Mouse (Mus musculus) hindbrain, embryonic 11.5 days (tissue): ENCODE measurements around the gene Mtif3. TPM values are rescaled to one million over a fixed set of nuclear protein-coding genes. Genes with fewer than 3 reads are reported as not detected.
"Not testable (repeated sequence)": the region's sequence is repeated elsewhere in the genome, so short reads cannot be mapped to it uniquely, and the experiment has no call there.

ENCODE experiments used
- ATAC-seq: fragments of 200-750 bp; cut with Nextera tagmentation; 2 replicates; pipeline ENCODE4 v1.8.0; 2017; ENCODE audit warnings: mild to moderate bottlenecking, moderate TSS enrichment, moderate library complexity; ENCODE audit not compliant: low FRiP score
- DNase-seq: peaks from one replicate; pipeline ENCODE4 v3.0.0-alpha.2; 2015; ENCODE audit warnings: low spot score
- H3K27ac ChIP-seq: fragments of 300-500 bp; sonication (generic); 2 replicates; pipeline ENCODE4 v1.5.1; 2014; ENCODE audit warnings: mild to moderate bottlenecking, low read depth, low read length
- H3K27me3 ChIP-seq: fragments of 300-500 bp; sonication (generic); 2 replicates; pipeline ENCODE4 v1.6.1; 2014; ENCODE audit warnings: mild to moderate bottlenecking, low read length, moderate library complexity, mixed read lengths; ENCODE audit not compliant: control insufficient read depth, insufficient read depth
- H3K36me3 ChIP-seq: fragments of 300-500 bp; sonication (generic); 2 replicates; pipeline ENCODE4 v1.6.1; 2014; ENCODE audit warnings: mild to moderate bottlenecking, low read length, moderate library complexity, mixed read lengths; ENCODE audit not compliant: control insufficient read depth, insufficient read depth
- H3K4me1 ChIP-seq: fragments of 300-500 bp; sonication (generic); replicated peaks from 2 replicates; pipeline ENCODE4 v1.6.1; 2014; ENCODE audit warnings: low read length, mixed read lengths; ENCODE audit not compliant: control insufficient read depth, insufficient read depth
- H3K4me2 ChIP-seq: fragments of 300-500 bp; sonication (generic); replicated peaks from 2 replicates; pipeline ENCODE4 v1.6.1; 2014; ENCODE audit warnings: mild to moderate bottlenecking, low read depth, low read length
- H3K4me3 ChIP-seq: fragments of 300-500 bp; sonication (generic); 2 replicates; pipeline ENCODE4 v1.5.1; 2014; ENCODE audit warnings: low read depth, low read length
- H3K9ac ChIP-seq: fragments of 300-500 bp; sonication (generic); 2 replicates; pipeline ENCODE4 v1.6.1; 2014; ENCODE audit warnings: low read depth, low read length
- H3K9me3 ChIP-seq: fragments of 300-500 bp; sonication (generic); 2 replicates; pipeline ENCODE4 v1.6.1; 2016; ENCODE audit warnings: low read length; ENCODE audit not compliant: control insufficient read depth
- WGBS: fragments of 180-500 bp; shearing (Covaris S2); extraction: QIAGEN DNeasy Blood & Tissue Kit; methylation state at CpG from one replicate; pipeline ENCODE4 v1.1.7; 2014; 5-methylcytosine and 5-hydroxymethylcytosine counted together
- polyA plus RNA-seq: library from polyadenylated mRNA; unstranded; fragments of >200 nt; fragmentation: Nextera tagmentation; extraction: Ambion mirVana; gene quantifications from 2 replicates; pipeline ENCODE4 v1.2.1, GENCODE M21; 2014

The Mtif3 gene
- polyA plus RNA-seq, 1 experiment from 2014 or later, result 26.1 TPM

DNA sequence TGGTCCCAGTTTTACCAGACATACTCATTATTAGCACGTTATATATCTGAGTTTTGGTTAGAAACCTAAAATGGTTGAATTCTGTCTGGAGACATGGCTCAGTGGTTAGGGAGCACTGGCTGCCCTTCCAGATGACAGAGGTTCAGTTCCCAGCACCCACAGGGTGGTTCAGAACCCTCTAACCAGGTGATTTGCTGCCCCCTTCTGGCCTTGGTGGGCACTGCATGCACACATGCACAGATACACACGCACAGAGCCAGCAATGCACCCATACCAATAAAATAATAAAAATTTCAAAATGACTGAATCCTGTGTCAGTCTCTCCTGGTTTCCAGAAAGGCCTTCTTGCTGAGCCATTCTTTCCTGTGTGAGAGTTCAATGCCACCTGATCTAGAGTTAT, 19.0 kb downstream of the Mtif3 start:
- 94% methylated on average over 2 of the region's 2 CpGs for WGBS
- DNase-seq, result no peak
- ATAC-seq, result no peak
- H3K27me3 ChIP-seq, result no peaks in the 10 kb centered on the region
- H3K4me2 ChIP-seq, result no peak overlapping the region
- H3K9ac ChIP-seq, result no peak overlapping the region
- H3K9me3 ChIP-seq, result no peaks in the 10 kb centered on the region
- H3K4me3 ChIP-seq, result no peak overlapping the region
- no peak overlapping the region for H3K27ac ChIP-seq
- 0 out of 2 replicates have a peak, but pooled peaks cover 3% of the 10 kb centered on the region for H3K4me1 ChIP-seq
- no peaks in the 10 kb centered on the region for H3K36me3 ChIP-seq

GRCm38 (mm10) chr5:146942965-146943364, 20.6 kb downstream of the Mtif3 start:
- DNase-seq (no peak), ATAC-seq (no peak)
- H3K36me3 ChIP-seq, result no peaks in the 10 kb centered on the region
- H3K27me3 ChIP-seq, result no peaks in the 10 kb centered on the region
- no peak overlapping the region for H3K4me2 ChIP-seq
- H3K9ac ChIP-seq, result no peak overlapping the region
- H3K4me1 ChIP-seq, result no peaks in the 10 kb centered on the region
- H3K9me3 ChIP-seq, result no peaks in the 10 kb centered on the region; the same call in 1 of the 2 replicates
- no peak overlapping the region for H3K27ac ChIP-seq
- WGBS, result 83% methylated on average over 15 of the region's 15 CpGs
- H3K4me3 ChIP-seq, result no peak overlapping the region

DNA sequence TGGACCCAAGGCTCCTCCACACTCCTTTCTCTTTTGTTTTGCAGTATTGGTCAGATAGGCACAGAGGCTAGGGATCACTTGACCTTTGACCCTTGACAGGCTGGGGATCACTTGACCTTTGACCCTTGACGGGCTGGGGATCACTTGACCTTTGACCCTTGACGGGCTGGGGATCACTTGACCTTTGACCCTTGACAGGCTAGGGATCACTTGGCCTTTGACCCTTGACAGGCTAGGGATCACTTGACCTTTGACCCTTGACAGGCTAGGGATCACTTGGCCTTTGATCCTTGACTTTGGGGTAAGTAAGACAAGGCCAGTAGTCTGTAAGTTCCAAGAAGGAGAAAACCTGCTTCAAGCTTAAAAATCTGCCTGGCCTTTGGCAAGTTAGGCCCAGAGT, 21.7 kb downstream of the Mtif3 start:
- not testable (repeated sequence) for H3K4me2 ChIP-seq, H3K9me3 ChIP-seq, ATAC-seq, H3K27ac ChIP-seq, H3K36me3 ChIP-seq, H3K4me1 ChIP-seq, H3K9ac ChIP-seq, H3K4me3 ChIP-seq, H3K27me3 ChIP-seq
- DNase-seq, result peak; percentile 48
- 44% methylated on average over 2 of the region's 2 CpGs for WGBS

- Histone ChIP-seq H3K4me2 (no peak overlapping the region), H3K27ac (no peak overlapping the region), H3K4me1 (no peaks in the 10 kb centered on the region), H3K4me3 (no peak overlapping the region), H3K27me3 (no peaks in the 10 kb centered on the region), H3K36me3 (no peaks in the 10 kb centered on the region), H3K9me3 (no peaks in the 10 kb centered on the region; the same call in 1 of the 2 replicates), H3K9ac (no peak overlapping the region)
- WGBS, result 24% methylated on average over 7 of the region's 7 CpGs
- DNase-seq, result peak; percentile 59
- no peak for ATAC-seq
Measured at GRCm38 (mm10) chr5:146940219-146940618, 23.4 kb downstream of the Mtif3 start.

GRCm38 (mm10) chr5:146939109-146939796, 24.3 kb downstream of the Mtif3 start:
- peak; percentile 33 for DNase-seq
- H3K4me2 ChIP-seq, result no peak overlapping the region

DNA sequence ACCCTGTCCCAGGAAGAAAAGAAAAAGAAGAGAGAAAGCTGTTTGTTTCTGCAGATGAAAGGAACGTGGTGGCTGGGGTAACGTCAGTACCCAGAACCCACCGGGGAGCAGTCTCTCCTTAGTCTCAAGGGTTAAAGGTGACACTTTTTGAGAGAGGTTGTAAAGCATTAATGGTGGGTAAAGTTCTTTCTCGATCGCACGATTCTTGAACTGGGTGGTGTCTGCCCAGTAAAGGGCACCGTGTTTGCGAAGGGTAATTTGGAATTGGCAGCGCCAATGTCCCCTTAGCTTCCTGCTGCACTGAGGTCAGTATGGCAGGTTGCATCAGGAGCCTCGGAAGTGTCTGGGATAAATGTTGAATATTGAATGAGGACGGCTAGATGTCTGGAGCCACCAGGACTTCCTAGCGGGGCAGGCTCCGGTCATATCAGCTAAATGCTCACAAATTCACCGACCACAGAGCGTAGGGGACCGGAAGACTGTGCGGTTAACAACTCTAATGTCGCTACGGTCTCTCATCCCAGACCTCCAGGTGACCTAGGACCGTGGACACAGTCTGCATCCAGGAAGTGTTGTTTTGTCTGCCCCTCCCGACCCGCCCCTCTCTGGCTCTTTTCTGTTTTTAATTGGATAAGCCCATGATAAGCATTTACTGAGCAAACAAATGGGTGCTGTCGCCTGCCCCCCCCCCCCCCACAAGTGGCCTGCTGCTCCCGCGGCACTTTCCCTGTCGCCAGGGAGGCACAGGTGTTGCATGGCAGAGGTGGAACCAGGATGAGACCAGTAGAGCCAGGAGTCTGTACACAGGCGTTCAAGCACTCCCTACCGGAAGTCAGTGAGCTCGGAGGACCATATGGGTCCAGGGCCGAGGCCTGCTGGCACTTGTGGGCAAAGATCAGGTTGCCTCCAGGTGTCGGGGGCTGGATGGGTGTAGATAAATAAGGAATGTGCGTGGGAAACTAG, 25.8 kb downstream of the Mtif3 start:
- H3K4me1 ChIP-seq, result no peaks in the 10 kb centered on the region
- no peak overlapping the region for H3K9ac ChIP-seq
- no peak overlapping the region for H3K4me3 ChIP-seq
- DNase-seq, result no peak
- H3K36me3 ChIP-seq, result no peaks in the 10 kb centered on the region
- ATAC-seq, result no peak
- no peaks in the 10 kb centered on the region for H3K27me3 ChIP-seq
- no peak overlapping the region for H3K27ac ChIP-seq
- WGBS, result 86% methylated on average over 32 of the region's 32 CpGs
- no peak overlapping the region for H3K4me2 ChIP-seq
- no peaks in the 10 kb centered on the region; the same call in 1 of the 2 replicates for H3K9me3 ChIP-seq

More at GRCm38 (mm10) chr5:146939109-146939796, 24.3 kb downstream of the Mtif3 start:
- no peak for ATAC-seq
- no peak overlapping the region for H3K4me3 ChIP-seq
- H3K4me1 ChIP-seq, result no peaks in the 10 kb centered on the region
- H3K9ac ChIP-seq, result no peak overlapping the region
- no peaks in the 10 kb centered on the region; the same call in 1 of the 2 replicates for H3K9me3 ChIP-seq
- WGBS, result 81% methylated on average over 16 of the region's 16 CpGs
- no peaks in the 10 kb centered on the region for H3K36me3 ChIP-seq
- no peaks in the 10 kb centered on the region for H3K27me3 ChIP-seq
- no peak overlapping the region for H3K27ac ChIP-seq

- Histone ChIP-seq H3K4me1 (no peaks in the 10 kb centered on the region), H3K9me3 (no peaks in the 10 kb centered on the region), H3K4me3 (no peak overlapping the region), H3K27ac (no peak overlapping the region), H3K36me3 (no peaks in the 10 kb centered on the region), H3K27me3 (no peaks in the 10 kb centered on the region), H3K4me2 (no peak overlapping the region), H3K9ac (no peak overlapping the region)
- no peak for DNase-seq
- WGBS, result 85% methylated on average over 12 of the region's 12 CpGs
- ATAC-seq, result no peak
Measured at GRCm38 (mm10) chr5:146933466-146933865, 30.1 kb downstream of the Mtif3 start.

- no peak overlapping the region for H3K27ac ChIP-seq
- no peak for DNase-seq
- no peak overlapping the region for H3K4me3 ChIP-seq
- no peaks in the 10 kb centered on the region for H3K9me3 ChIP-seq
- H3K27me3 ChIP-seq, result no peaks in the 10 kb centered on the region
- H3K9ac ChIP-seq, result no peak overlapping the region
- no peak overlapping the region for H3K4me2 ChIP-seq
- 87% methylated on average over 16 of the region's 16 CpGs for WGBS
- H3K36me3 ChIP-seq, result no peaks in the 10 kb centered on the region
- no peak for ATAC-seq
- H3K4me1 ChIP-seq, result no peaks in the 10 kb centered on the region
Measured at GRCm38 (mm10) chr5:146931904-146932553, 31.6 kb downstream of the Mtif3 start.
